Mouse (Mus musculus) adrenal gland (tissue): ENCODE results near the gene Dcxr.
"Not testable (repeated sequence)": the region's sequence is repeated elsewhere in the genome, so short reads cannot be mapped to it uniquely, and the experiment has no call there.

Experiments
- intact Hi-C: fragments of 180-260 bp; cut with DNase I; formaldehyde crosslinking; loops from one replicate; pipeline ENCODE4 v1.15.1; 2025
- long read RNA-seq, 2 experiments: library from polyadenylated mRNA; unstranded; transcript quantifications; one replicate each; pipeline ENCODE4 v2.0.0; 2020; ENCODE audit warnings: borderline replicate concordance in 1 of 2; ENCODE audit not compliant: insufficient replicate concordance in 1 of 2

The Dcxr gene
- long read RNA-seq, experiment 1, transcript Dcxr-202 (7 exons, 830 nt): minor isoform, 21 of 52 reads
- long read RNA-seq, experiment 1, transcript Dcxr-201 (8 exons, 892 nt): major isoform, 29 of 52 reads
- long read RNA-seq, experiment 1, partial matches to known transcripts: 0 of 52 reads
- long read RNA-seq, experiment 1, other reads (novel, unspliced or antisense): 1 of 52 reads
- long read RNA-seq, experiment 2, transcript Dcxr-201 (8 exons, 892 nt): major isoform, 14 of 27 reads
- long read RNA-seq, experiment 2, transcript Dcxr-202 (7 exons, 830 nt): minor isoform, 11 of 27 reads
- long read RNA-seq, experiment 2, partial matches to known transcripts: 2 of 27 reads
- long read RNA-seq, experiment 2, other reads (novel, unspliced or antisense): 0 of 27 reads

DNA sequence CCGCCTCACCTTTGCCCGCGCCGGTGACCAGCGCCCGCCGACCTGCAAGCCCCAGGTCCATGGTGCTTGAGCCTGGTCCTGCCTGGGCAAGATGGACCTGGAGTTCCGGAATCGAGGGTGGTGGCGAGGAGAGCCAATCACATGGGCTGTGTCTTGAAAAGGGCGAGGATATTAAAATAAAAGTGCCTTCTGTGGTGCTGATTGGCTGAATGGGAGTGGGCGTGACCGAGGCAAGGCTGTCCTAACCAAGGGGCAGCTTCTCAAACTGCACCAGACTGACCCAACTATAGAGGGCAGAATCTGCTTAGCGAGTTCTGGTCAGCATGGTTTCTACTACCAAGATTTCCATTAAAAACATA is at the start of gene Dcxr:
Dcxr (minus strand) TSS at position 113 of the 359 bp plus-strand sequence.
- intact Hi-C loops: no loop called here

DNA sequence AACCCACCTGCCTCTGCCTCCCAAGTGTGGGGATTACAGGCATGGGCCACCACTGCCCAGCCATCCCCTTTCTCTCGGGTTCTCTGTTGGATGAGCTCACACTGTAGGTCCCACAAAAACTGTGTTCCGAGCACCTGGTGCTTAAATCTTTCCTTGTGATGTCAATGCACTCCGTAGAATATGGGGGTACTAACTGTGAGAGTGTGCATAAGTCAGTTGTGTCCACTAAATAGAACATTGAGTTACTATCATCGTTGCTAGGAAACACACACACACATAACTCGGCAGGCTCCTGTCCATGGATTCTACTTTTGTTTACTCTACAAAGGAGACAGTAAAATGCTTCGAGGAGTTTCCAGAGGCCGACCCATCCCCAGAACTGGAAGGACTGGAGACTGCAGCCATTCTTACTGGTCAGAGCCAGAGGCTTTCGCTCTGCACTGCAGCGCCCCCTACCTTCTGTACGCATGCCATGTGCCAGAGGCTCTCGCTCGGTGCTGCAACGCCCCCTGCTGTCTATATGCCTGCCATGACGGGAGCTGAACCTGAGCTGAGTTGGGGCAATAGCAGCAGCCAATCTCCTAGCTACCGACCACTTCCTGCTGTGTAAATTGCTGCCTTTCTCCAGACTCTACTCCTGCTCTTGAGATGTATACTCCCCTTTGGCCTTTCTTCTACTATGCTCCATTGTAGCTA is 48.8 kb upstream of the Dcxr start:
- intact Hi-C loops: loop anchor here (1.0 to 5.0 kb wide), 2 partner anchors 55 to 119 kb away; partner anchors contain the start of gene Rac3

DNA sequence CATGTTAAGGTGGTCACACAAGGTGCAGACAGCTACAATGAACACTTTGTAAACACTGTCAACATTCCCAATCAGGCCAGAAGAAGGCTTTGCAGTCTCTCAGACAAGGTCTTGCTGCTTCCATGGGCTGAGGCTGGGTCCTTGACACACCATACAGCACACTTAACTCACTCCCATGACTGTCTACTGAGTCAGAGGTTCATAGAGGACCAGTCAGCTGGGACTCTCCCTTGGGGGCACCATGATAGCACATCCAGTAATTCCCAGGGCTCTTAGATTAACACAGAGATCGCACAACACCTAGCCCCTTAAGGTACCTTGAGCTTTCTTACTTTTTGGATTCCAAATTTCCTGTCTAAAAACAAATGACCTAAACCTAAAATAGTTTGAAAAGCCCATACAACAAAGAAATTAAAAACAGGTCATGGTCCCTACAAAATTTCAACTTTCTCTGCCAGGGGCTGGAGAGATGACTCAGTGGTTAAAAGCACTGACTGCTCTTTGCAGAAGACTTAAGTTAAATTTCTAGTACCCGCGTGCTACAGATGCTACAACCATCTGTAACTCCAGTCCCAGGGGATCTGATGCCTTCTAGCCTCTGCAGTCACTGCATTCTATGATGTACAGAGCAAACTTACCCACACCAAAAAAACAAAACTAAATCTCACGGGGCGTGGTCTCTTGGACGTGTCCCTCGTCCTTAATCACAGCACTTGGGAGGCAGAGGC is 46.5 kb upstream of the Dcxr start:
- intact Hi-C loops: no loop called here

DNA sequence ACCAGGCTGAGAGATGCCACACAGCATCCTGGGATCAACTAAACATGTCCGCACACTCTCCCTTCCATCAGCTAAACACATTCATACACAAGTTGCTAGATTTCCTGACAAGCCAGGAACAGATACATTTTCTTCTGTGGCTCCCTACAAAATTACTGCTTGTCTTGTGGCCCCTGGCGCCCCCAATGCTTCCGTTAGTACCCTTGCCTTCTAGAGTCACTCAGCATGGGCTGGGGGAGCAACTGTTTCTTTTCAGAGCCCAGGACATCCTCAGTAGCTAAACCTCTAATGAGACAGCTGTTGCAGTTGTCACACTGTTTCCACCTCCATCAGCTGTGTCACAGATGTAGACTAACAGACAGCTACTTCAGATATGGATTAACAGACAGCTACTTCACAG is 45.7 kb upstream of the Dcxr start:
- intact Hi-C loops: no loop called here

DNA sequence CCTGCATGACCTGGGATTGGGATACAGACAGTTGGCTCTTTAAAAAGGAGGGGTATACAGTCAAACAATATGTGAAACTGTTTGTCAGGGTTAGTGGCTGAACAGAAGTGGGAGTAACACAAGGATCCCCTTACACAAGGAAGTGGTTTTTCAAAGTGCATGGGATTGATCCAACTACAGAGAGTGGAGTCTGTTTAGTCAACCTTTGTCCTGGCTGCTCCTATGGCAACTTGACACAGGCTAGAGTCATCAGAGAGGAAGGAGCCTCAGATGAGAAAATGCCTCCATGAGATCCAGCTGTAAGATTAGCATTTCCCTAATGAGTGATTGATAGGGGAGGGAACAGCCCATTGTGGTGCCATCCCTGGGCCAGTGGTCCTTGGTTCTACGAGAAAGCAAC is 41.1 kb upstream of the Dcxr start:
- intact Hi-C loops: no loop called here

DNA sequence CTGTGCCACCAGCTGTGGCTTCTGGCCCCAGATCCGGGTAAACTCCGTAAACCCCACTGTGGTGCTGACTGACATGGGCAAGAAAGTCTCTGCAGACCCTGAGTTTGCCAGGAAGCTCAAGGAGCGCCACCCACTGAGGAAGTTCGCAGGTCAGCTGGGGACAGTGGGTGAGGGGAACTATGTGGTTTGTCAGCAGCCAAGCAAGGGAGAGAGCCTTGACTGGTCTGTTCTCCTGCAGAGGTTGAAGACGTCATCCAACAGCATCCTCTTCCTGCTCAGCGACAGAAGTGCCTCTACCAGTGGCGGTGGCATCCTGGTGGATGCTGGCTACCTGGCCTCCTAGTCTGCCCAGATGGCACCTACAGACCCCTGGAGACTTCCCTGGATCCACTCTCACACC is 39.9 kb upstream of the Dcxr start:
- intact Hi-C loops: not testable (repeated sequence)

DNA sequence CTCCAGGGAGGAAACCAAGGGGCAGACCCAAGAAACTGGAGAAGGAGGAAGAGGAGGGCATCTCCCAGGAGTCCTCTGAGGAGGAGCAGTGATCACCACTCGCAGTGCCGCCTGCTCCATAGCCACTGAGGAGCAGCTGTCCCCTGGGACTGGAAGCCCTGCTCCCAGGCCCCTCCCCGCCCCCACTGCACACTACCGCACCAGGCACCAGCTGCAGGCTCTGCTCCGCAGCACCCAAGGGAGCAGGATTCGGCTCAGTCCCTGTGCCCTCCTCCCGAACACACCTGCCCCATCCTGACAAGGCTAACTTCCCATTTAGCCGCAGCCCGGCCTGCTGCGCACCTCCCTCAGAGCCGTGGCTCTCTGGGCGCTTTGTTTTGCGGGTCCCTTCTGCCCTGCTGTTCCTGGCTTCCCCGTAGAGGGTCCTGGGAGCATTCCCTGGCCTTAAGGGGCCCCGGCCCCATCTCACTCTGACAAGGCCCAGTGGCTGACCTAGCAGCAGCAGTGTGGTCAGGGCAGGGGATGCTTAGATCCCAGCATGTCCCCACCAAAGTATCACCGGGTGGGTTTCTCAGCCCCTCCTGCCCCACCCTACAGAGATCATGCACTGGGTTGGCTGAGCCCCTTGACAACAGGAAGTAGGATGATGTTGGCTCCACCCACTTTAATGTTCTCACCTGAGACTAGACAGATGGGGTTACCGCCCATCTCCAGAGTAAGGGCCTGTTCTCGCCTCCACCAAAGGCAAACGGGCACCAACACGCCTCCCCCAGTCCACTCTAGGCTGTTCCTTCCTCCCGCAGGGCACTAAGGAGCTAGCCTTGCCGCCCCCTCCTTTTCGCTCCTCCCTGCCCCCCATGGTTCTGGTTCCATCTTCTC is 36.3 kb upstream of the Dcxr start:
- intact Hi-C loops: not testable (repeated sequence)

DNA sequence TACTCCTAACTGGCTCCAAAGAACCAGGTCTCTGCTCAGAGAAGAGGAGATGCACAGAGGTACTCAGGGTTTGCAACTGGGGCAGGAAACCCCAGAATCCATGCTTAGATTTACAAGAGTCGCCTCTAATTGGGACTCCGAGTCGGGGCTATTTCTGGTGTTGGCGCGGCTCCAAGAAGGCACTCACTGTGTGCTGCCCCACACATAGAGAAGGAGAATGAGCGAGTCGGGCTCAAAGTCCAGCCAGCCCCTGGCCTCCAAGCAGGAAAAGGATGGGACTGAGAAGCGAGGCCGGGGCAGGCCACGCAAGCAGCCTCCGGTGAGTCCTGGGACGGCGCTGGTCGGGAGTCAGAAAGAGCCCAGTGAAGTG is 35.6 kb upstream of the Dcxr start, which contains the start of gene Hmga1b:
Hmga1b (plus strand) TSS at position 123 of the 370 bp plus-strand sequence.
- intact Hi-C loops: not testable (repeated sequence)

DNA sequence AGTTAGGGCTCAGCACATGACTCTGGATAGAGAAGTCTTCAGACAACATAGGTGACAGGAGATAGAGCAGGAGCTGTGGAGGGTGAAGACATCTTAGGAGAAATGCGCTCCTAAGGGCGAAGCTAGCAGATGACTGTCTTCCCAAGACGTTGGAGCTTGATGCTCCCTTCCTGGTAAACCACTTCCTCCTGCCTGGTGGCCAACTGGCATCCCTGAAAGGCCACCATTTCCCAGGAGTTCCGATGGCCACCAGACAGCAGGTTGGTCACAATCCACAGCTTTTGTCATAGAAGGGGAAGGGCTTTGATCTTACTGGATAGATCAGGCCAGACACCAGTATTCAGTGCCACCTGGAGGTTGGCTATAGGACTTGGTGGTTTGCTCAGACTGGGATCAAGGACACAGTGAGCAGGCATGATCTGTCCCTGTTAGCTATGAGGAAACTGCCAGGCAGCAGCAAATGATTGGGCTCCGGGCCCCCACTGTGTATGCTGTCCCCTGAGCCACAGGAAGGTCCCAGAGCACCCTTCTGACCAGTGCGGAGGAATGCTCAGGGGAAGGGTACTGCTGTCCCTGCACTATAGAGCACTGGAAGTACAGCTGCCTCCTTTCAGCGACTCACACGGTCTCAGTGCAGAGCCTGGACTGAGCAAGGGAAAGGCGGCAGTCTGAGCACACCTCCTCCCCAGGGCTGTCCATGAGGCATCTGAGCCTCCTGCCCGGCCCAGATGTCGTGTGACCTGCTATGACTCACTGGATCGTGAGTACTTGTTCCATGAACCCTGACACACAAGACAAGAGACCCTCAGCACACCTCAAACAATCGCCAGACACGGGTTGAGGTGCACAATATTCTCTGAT is 35.0 kb upstream of the Dcxr start:
- intact Hi-C loops: no loop called here

DNA sequence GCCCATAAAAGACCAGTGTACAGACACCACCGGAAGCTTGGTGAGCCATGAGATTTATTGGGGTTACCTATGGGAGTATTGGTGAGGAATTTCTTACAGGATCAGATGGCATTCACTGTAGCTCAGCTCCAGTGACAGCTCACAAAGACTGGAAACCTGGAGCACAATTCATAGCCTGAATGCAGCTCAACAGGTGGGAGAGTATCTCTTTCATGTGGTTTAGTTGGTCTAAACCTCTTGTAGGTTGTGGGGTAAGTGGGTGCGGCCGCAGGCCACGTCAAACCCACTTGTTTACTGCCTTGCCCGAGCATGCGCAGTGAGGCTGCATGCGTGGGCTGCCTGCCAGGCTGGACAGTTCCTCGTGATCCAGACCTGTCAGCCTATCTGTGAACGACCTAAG is 33.2 kb upstream of the Dcxr start:
- intact Hi-C loops: no loop called here

DNA sequence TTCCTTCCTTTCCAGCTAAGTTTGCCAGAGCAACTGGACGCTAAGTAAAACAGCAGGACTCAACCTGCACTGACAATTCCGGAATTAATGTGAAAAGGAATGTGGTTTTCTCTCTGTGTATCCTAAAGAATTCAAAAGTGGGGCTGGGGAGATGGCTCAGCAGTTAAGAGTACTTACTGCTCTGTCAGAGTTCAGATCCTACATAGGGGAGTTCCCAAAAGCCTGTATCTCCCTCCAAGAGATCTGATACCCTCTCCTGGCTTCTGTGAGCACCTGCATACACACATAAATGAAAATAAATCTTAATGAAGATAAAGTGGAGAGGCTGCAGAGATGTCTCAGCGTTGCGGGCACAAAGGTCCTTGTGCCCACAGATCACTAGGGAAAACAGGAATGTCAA is 24.5 kb upstream of the Dcxr start:
- intact Hi-C loops: no loop called here

DNA sequence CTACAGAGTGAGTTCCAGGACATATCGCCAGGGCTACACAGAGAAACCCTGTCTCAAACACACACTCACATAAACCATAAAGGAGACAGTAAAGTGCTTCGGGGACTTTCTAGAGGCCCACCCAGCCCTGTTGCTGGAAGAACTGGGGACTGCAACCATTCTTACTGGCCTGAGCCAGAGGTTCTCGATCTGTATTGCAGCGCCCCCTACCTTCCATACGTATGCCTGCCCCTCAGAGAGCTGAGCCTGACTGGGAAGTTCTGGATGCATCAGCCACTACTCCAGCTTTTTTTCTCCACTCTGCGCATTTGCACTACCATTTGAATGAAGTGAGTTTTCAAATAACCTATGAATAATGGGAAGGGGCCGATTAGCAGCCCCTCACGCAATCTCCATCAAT is 22.3 kb upstream of the Dcxr start:
- intact Hi-C loops: no loop called here

DNA sequence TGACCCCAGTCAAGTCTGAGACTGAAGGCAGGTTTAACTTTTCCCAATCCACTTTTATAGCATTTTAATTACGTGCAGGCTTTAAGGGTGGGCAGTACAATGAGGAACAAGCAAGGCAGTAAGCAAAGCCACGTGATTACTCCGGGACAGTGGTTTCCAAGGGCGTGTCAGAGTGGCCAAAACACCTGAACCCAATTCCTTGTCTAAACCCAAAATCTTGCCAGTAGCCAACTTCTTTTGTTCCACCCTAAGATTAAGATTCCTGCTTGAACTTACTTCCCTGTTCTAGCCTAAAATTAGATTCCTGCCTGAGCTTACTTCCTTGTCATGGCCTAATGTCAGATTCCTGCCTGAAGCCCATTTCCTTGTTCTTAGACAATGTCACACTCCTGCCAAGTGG is 20.9 kb upstream of the Dcxr start:
- intact Hi-C loops: no loop called here

DNA sequence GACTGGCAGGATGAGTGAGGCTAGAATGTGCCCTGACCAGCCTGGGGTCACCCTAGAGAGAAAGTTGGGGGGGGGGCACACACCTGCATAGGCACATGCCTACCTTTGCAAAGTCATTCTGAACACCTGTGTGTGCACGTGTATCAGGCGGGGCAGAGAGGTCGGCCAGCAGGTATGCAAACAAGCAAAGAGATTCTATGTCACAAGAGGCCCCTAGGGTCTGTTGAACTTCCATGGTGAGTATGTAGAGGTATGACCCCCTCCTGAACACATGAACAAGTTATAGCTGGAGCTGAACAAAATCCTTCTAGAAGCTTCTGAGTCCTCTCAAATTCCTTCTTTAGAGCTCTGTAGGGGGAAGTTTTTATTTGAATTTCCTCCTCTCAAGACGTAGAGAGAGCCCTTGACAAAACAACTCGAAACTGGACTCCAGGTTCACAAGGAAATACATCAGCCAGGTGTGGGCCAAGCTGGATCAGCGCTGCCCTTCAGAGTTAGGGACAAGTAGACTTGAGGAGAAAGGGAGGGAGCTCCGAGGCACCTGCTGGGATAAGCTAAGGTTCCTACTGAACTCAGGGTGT is 17.1 kb upstream of the Dcxr start:
- intact Hi-C loops: no loop called here

DNA sequence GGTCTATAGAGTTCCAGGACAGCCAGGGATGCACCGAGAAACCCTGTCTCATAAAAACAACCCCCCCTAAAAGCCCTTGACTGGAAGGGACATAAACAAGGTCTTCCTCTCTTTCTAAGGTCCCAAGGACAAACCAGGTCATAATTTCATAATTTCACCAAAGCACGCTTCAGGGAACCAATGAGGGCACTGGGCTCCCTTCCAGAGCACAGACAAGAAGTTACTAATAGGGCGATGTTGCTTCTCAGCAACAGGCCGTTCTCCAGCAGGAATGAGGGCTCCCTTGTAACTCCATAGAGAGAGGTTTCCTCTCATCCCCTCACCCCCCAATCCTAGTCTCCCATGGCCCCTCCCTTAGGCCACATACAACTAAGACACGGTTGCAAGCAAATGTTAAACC is 13.9 kb upstream of the Dcxr start:
- intact Hi-C loops: no loop called here

DNA sequence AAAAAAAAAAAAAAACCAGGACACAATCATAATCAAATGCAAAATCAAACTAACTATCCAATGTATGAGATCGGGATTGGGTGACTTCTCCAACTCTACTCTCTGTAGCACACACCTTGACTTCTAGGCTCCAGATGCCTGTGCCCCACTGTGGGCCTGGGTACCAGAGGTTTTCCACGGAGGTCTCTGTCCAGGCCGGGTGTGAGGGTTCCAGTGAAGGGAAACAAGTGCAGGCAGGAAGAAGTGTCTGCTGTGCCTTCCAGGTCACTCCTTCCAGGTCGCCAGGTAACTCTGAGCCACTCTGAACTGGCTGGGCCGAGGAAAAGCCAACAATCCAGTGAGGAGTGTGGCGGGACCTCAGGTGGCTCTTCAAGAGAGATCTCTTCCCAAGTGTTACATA is 9.3 kb upstream of the Dcxr start:
- intact Hi-C loops: no loop called here

DNA sequence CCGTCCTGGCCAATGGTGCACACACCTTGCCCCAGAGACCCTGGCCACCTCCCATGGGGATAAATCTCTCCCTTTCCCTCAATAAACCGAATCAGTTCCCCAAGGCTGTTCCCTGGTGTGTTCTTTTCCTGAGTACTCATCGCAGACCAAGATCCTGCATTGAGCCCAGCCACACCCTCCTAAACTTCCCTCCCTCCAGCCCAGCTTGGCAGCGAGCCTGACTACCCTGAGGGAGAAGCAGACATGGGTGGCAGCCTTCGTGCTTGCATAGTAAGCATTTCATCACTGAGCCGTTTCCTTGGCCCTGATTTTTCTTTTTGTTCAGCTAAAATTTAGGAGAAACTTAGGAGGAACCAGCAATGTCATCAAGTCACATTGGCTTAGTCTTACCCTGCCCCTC is 6.4 kb upstream of the Dcxr start:
- intact Hi-C loops: no loop called here

DNA sequence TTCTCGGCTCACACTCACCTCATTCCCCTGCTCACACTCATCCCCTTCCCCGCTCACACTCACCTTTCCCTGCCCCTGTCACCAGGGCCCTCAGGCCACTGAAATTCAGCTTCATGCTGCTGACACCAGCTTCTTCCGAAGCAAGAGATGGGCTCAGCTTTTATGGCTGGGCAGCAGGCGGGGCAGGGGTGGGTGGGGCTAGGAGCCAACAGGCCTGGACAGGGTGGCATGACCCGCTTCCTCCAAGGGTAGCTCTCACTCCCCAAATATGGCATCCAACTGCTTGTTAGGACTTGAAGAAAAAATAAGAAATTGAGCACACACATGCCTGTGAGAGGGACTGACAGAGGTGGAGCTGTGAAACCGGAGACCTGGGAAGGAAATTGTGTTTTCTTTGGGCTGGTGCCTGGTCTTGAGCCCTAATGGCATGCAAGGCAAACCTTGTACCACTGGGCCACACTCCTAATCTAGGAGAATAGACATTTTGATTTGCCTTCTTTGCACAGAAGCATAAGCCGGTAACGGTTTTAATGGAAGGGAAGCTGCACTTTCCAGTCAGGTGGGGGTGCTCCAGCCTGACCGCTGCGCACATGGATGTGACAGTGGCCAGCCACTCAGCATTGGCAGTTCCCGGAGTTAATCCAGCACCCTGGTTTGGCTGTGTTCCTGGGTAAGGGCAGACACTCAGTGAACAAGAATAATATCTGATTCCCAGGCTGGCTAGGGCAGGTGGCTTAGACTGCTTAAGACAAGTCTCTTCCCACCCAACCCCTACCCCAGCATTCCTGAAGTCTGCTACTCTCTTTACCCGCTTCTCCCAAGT is 5.0 kb upstream of the Dcxr start, which contains the start of gene Cbr2:
Cbr2 (minus strand) TSS at position 257 of the 823 bp plus-strand sequence.
- intact Hi-C loops: no loop called here

DNA sequence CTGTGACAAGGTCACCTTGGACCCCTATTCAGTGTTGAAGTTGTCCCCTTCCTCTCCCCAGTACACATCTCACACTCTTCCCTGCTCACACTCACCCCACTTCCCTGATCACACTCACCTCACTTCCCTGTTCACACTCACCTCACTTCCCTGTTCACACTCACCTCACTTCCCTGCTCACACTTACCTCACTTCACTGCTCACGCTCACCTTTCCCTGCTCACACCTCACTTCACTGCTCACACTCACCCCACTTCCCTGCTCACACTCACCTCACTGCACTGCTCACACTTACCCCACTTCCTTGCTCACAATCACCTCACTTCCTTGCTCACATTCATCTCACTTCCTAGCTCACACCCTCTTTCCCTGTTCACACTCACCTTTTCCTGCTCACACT is 4.3 kb upstream of the Dcxr start:
- intact Hi-C loops: no loop called here
